Mouse (Mus musculus) heart, embryonic 15.5 days (tissue): ENCODE measurements around the gene Herpud1. TPM values are rescaled to one million over a fixed set of nuclear protein-coding genes. Genes with fewer than 3 reads are reported as not detected.

Source experiments
- ATAC-seq: fragments of 200-750 bp; cut with Nextera tagmentation; replicated peaks from 2 replicates; pipeline ENCODE4 v1.8.0; 2017; ENCODE audit warnings: low read depth, moderate TSS enrichment; ENCODE audit not compliant: insufficient number of reproducible peaks, insufficient read depth, low FRiP score
- H3K27ac ChIP-seq: fragments of 300-500 bp; sonication (generic); 2 replicates; pipeline ENCODE4 v1.5.1; 2015; ENCODE audit warnings: mild to moderate bottlenecking, inconsistent platforms
- H3K27me3 ChIP-seq: fragments of 300-500 bp; sonication (generic); 2 replicates; pipeline ENCODE4 v1.6.1; 2015; ENCODE audit warnings: inconsistent platforms
- H3K36me3 ChIP-seq: fragments of 300-500 bp; sonication (generic); 2 replicates; pipeline ENCODE4 v1.6.1; 2015; ENCODE audit warnings: mild to moderate bottlenecking, inconsistent platforms
- H3K4me1 ChIP-seq: fragments of 300-500 bp; sonication (generic); replicated peaks from 2 replicates; pipeline ENCODE4 v1.6.1; 2015; ENCODE audit warnings: inconsistent platforms
- H3K4me2 ChIP-seq: fragments of 300-500 bp; sonication (generic); 2 replicates; pipeline ENCODE4 v1.6.1; 2015; ENCODE audit warnings: inconsistent platforms, mild to moderate bottlenecking, moderate library complexity
- H3K4me3 ChIP-seq: fragments of 300-500 bp; sonication (generic); 2 replicates; pipeline ENCODE4 v1.5.1; 2015; ENCODE audit warnings: mild to moderate bottlenecking, inconsistent platforms
- H3K9ac ChIP-seq: fragments of 300-500 bp; sonication (generic); 2 replicates; pipeline ENCODE4 v1.6.1; 2015; ENCODE audit warnings: mild to moderate bottlenecking, inconsistent platforms
- H3K9me3 ChIP-seq: fragments of 300-500 bp; sonication (generic); replicated peaks from 2 replicates; pipeline ENCODE4 v1.6.1; 2016; ENCODE audit warnings: inconsistent platforms
- WGBS: fragments of 180-500 bp; shearing (Covaris S2); methylation state at CpG from one replicate; pipeline ENCODE4 v1.1.7; 2015; ENCODE audit warnings: mixed read lengths; 5-methylcytosine and 5-hydroxymethylcytosine counted together
- polyA plus RNA-seq: library from polyadenylated mRNA; unstranded; fragments of >200 nt; fragmentation: Nextera tagmentation; extraction: Ambion mirVana; gene quantifications from 2 replicates; pipeline ENCODE4 v1.2.1, GENCODE M21; 2015

Herpud1 gene
- polyA plus RNA-seq, result 91.4 and 94.8 TPM in 2 replicates

GRCm38 (mm10) chr8:94386214-94387026 lies at the start of gene Herpud1:
TSS of gene Herpud1 (plus strand) at chr8:94386438.
- ATAC-seq, result peak; percentile 98
- WGBS, result under 1% methylated on average over 65 of the region's 65 CpGs

GRCm38 (mm10) chr8:94337559-94337958 lies 48.7 kb upstream of the Herpud1 start:
- Histone ChIP-seq H3K4me1 (no peaks in the 10 kb centered on the region), H3K4me2 (no peak overlapping the region), H3K27ac (no peak overlapping the region), H3K27me3 (no peaks in the 10 kb centered on the region), H3K4me3 (no peak overlapping the region), H3K9me3 (no peaks in the 10 kb centered on the region), H3K9ac (no peak overlapping the region), H3K36me3 (no peaks in the 10 kb centered on the region)
- 66% methylated on average over 8 of the region's 8 CpGs for WGBS
- ATAC-seq, result no peak

More at GRCm38 (mm10) chr8:94386214-94387026, at the start of gene Herpud1:
- Histone ChIP-seq H3K27ac (peak within 1 kb of the TSS; percentile 91), H3K27me3 (no peaks in the 10 kb centered on the region), H3K4me1 (peaks cover 14% of the 10 kb centered on the region), H3K36me3 (peaks cover 23% of the 10 kb centered on the region), H3K4me3 (peak within 1 kb of the TSS; percentile 79), H3K9me3 (no peaks in the 10 kb centered on the region), H3K9ac (peak within 1 kb of the TSS; percentile 89), H3K4me2 (peak within 1 kb of the TSS; percentile 88)

- Histone ChIP-seq H3K27ac (no peak overlapping the region), H3K36me3 (no peaks in the 10 kb centered on the region), H3K4me2 (no peak overlapping the region), H3K4me3 (no peak overlapping the region), H3K27me3 (no peaks in the 10 kb centered on the region), H3K4me1 (peaks cover 2% of the 10 kb centered on the region; the same call in 1 of the 2 replicates), H3K9ac (no peak overlapping the region), H3K9me3 (no peaks in the 10 kb centered on the region)
- no peak for ATAC-seq
- 66% methylated on average over 7 of the region's 7 CpGs for WGBS
These were observed 45.4 kb upstream of the Herpud1 start for GRCm38 (mm10) chr8:94340796-94341195.

GRCm38 (mm10) chr8:94342691-94343090 lies 43.5 kb upstream of the Herpud1 start:
- Histone ChIP-seq H3K4me1 (peaks cover 2% of the 10 kb centered on the region; the same call in 1 of the 2 replicates), H3K9ac (no peak overlapping the region), H3K4me3 (no peak overlapping the region), H3K27me3 (no peaks in the 10 kb centered on the region), H3K9me3 (no peaks in the 10 kb centered on the region), H3K27ac (no peak overlapping the region), H3K4me2 (no peak overlapping the region), H3K36me3 (no peaks in the 10 kb centered on the region)
- WGBS, result 84% methylated on average over 10 of the region's 10 CpGs
- no peak for ATAC-seq

- ATAC-seq, result no peak
- H3K4me3 ChIP-seq, result no peak overlapping the region
- no peaks in the 10 kb centered on the region for H3K27me3 ChIP-seq
- H3K4me2 ChIP-seq, result no peak overlapping the region
- WGBS, result 11% methylated on average over 6 of the region's 6 CpGs
- no peaks in the 10 kb centered on the region for H3K36me3 ChIP-seq
- peaks cover 5% of the 10 kb centered on the region for H3K4me1 ChIP-seq
- no peaks in the 10 kb centered on the region for H3K9me3 ChIP-seq
- H3K9ac ChIP-seq, result no peak overlapping the region
- H3K27ac ChIP-seq, result no peak overlapping the region
These were observed 42.9 kb upstream of the Herpud1 start for GRCm38 (mm10) chr8:94343290-94343689.

GRCm38 (mm10) chr8:94343778-94344320 lies 42.4 kb upstream of the Herpud1 start:
- Histone ChIP-seq H3K36me3 (no peaks in the 10 kb centered on the region), H3K9me3 (no peaks in the 10 kb centered on the region), H3K4me2 (no peak overlapping the region), H3K27ac (no peak overlapping the region), H3K4me1 (peaks cover 9% of the 10 kb centered on the region), H3K9ac (no peak overlapping the region), H3K4me3 (no peak overlapping the region), H3K27me3 (no peaks in the 10 kb centered on the region)
- 77% methylated on average over 11 of the region's 11 CpGs for WGBS
- no peak for ATAC-seq

GRCm38 (mm10) chr8:94345657-94346056 lies 40.6 kb upstream of the Herpud1 start:
- no peaks in the 10 kb centered on the region for H3K27me3 ChIP-seq
- ATAC-seq, result no peak
- H3K27ac ChIP-seq, result no peak overlapping the region
- H3K36me3 ChIP-seq, result no peaks in the 10 kb centered on the region
- H3K4me1 ChIP-seq, result peaks cover 9% of the 10 kb centered on the region
- WGBS, result 80% methylated on average over 4 of the region's 4 CpGs
- no peak overlapping the region for H3K4me3 ChIP-seq
- no peak overlapping the region for H3K9ac ChIP-seq
- H3K9me3 ChIP-seq, result no peaks in the 10 kb centered on the region
- no peak overlapping the region for H3K4me2 ChIP-seq

GRCm38 (mm10) chr8:94346264-94346663 lies 40.0 kb upstream of the Herpud1 start:
- Histone ChIP-seq H3K9ac (no peak overlapping the region), H3K27me3 (no peaks in the 10 kb centered on the region), H3K9me3 (no peaks in the 10 kb centered on the region), H3K4me1 (peaks cover 9% of the 10 kb centered on the region), H3K4me2 (no peak overlapping the region), H3K4me3 (no peak overlapping the region), H3K27ac (no peak overlapping the region), H3K36me3 (no peaks in the 10 kb centered on the region)
- ATAC-seq, result no peak
- WGBS, result 88% methylated on average over 13 of the region's 13 CpGs

GRCm38 (mm10) chr8:94348425-94348824 lies 37.8 kb upstream of the Herpud1 start:
- Histone ChIP-seq H3K4me2 (no peak overlapping the region), H3K27ac (no peak overlapping the region), H3K9ac (no peak overlapping the region), H3K4me3 (no peak overlapping the region), H3K27me3 (no peaks in the 10 kb centered on the region), H3K36me3 (no peaks in the 10 kb centered on the region), H3K4me1 (peaks cover 7% of the 10 kb centered on the region), H3K9me3 (no peaks in the 10 kb centered on the region)
- WGBS, result 43% methylated on average over 9 of the region's 9 CpGs
- 0 out of 2 replicates have a peak, but pooled peaks have one; percentile 23 for ATAC-seq

- ATAC-seq, result no peak
- Histone ChIP-seq H3K27me3 (no peaks in the 10 kb centered on the region), H3K36me3 (no peaks in the 10 kb centered on the region), H3K4me1 (peaks cover 27% of the 10 kb centered on the region), H3K4me3 (no peak overlapping the region), H3K9me3 (no peaks in the 10 kb centered on the region), H3K4me2 (no peak overlapping the region), H3K27ac (peak overlapping the region; percentile 35; the same call in 1 of the 2 replicates), H3K9ac (no peak overlapping the region)
- WGBS, result 70% methylated on average over 7 of the region's 7 CpGs
These were observed 32.1 kb upstream of the Herpud1 start for GRCm38 (mm10) chr8:94354069-94354531.

- peaks cover 29% of the 10 kb centered on the region for H3K4me1 ChIP-seq
- no peak overlapping the region for H3K4me2 ChIP-seq
- WGBS, result 54% methylated on average over 4 of the region's 4 CpGs
- H3K4me3 ChIP-seq, result no peak overlapping the region
- H3K27ac ChIP-seq, result peak overlapping the region; percentile 35
- no peak overlapping the region for H3K9ac ChIP-seq
- H3K36me3 ChIP-seq, result no peaks in the 10 kb centered on the region
- no peaks in the 10 kb centered on the region for H3K27me3 ChIP-seq
- no peak for ATAC-seq
- H3K9me3 ChIP-seq, result no peaks in the 10 kb centered on the region
These were observed 31.7 kb upstream of the Herpud1 start for GRCm38 (mm10) chr8:94354571-94354970.
